Mouse (Mus musculus): ENCODE data around the gene Fpr1.
A peak's percentile ranks its signal among the peaks of the same experiment; 100 is the strongest.
"Not testable (repeated sequence)": the region's sequence is repeated elsewhere in the genome, so short reads cannot be mapped to it uniquely, and the experiment has no call there.

Fpr1 gene

DNA sequence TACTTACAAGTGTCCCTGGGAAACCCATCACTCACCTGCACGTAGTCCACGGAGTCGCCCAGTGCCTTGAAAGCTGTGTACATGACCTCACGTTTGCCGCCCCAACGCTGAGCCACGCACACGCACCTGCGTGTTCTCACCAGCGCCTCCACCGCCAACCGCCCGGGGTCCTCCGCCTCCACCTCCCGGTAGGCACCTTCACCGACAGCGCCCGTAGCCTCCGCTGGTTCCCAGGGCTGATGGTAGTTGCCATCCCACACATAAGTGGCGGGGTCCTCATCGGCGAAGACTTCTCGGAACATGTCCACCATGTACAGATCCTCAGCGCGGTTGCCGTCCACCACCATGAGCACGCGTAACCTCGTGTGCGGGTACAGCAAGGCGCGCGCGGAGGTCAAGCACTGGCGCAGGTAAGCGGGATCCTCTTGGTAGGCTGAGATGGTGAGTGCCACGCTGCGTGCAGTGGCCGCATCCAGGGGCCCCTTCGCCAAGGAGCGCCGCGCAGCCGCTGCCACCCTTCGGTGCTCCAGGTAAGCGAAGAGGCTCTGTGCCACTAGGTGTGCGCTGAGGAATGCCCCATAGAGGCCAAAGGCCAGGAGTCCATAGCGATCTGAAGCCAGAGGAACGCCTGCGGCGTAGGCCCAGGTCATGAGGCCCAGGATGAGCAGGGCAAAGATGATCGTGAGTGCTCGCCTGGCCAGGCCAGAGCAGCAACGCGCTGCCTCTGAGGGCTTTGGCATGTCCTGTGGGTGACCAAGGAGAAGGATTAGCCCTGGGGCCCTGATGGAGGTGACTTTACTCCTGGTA lies 33.6 kb downstream of the Fpr1 start:
- no peak for DNase-seq (ENCODE audit: low read depth)

DNA sequence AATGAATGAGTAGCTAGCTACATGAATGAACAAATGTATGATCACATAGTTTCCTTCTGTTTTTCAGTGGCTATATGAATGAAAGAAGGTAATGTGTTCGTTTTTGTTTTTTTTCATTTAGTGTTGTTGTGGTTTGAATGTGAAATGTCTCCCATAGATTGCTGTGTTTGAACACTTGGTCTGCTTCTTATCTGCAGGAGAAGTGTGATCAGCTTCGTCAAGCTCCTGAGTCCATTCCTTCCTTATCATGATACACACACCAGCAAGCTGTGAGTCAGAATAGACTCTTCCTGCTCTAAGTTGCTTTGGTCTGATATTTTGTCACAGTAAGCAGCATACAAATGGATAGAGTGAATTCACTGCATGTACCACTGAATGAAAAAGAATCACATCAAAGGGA lies 34.8 kb downstream of the Fpr1 start:
- no peak for DNase-seq (ENCODE audit: low read depth)

DNA sequence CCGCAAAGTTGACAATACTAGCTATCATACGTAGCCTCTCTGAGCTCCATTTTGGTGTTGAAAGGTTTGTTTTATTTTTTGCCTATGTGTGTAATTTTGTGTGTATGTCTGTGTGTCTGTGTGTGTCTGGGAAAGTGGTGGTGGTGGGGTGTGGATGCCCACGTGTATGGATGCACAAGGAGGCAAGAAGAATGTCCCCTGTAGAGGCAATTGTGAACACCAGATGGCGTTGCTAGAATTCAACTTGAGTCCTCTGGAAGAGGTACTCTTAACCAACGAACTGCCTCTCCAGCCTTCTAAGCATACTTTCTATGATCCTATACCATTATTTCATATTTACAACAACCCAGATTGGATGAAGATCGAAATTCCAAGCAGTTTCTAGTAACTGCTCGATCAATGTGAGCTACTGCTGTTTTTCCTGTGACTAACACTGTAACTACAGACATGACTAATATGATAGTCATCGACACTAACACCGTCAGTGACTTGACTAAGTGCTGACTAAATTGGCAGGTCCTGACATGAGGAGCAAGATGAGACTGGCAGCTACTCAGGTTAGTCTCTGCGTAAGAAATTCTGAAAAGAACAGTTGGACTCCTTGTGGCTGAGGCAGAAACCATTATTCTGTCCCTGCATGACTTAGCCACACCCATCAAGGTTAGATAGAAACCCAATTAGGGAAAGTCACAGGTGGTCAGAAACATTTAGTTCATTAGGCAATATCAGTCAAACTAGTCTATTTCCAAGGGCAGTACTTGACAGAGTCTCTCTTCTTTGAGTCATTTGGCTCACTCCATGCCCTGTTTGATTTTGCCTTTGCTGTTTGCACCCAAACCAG lies 38.3 kb downstream of the Fpr1 start:
- no peak for DNase-seq (ENCODE audit: low read depth)

DNA sequence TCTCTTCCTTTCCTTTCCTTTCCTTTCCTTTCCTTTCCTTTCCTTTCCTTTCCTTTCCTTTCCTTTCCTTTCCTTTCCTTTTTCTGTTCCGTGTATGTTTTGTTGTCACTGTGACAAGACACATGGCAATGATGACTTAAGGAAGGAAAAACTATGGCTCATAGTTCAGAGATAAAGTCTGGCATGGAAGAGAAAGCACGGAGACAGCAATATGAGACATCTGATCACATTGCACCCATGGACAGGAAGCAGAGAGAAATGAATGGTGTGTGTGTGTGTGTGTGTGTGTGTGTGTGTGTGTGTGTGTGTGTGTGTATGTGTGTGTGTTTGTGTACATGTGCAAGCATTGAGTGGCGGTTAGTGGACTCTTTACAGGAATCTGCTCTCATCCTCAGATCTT lies 39.1 kb downstream of the Fpr1 start:
- DNase-seq (ENCODE audit: low read depth): not testable (repeated sequence)

DNA sequence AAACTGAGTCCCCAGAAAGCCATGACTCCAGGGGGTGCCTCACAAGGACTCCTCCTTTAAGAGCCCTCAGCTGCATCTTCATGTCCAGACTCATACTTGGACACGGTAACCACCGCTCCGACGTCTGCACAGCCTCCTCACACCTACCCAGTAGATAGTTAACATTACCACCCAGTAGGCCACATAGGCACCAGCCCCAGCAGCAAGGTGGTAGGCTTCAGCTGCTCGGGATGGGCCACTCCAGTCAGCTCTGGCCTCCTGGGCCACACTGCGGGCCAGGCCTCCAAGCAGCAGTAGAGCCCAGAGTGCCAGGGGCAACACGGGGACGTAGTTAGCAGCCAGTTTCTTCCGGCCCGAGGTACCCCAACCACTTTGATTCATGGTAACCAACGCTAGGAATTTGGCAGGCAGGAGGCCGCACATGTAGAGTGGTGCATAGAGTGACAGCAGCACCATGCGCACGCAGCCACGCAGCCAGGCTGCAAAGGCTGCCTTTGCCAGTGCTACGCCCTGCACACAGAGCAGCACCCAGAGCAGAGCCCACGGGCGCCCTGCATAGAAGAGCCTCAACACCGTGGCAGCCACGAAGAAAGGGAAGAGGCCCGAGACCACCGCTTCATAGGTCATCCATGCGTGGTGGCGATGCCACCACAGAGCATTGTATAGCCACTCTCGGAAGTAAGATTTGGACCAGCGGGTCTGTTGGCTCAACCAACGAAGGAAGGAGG lies 40.0 kb downstream of the Fpr1 start:
- DNase-seq (ENCODE audit: low read depth): no peak

DNA sequence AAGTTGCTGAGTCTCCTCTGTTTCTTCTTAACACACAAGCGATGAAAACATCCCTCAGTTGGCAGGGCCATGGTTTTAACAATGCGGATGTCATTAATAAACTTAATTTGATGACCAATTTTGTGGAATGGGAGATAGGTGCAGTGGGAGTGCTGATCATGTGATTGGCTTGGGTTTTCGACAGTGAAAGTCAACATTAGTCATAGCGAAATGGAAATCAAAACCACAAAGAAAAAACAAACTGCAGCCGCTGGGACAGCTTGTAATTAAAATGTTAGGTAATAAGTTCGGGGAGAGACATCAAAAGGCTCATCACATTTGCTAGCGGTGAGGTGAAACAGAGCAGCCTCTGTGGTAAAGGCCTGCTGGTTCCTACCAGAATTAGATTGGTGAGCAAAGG lies 42.9 kb downstream of the Fpr1 start:
- no peak for DNase-seq (ENCODE audit: low read depth)

DNA sequence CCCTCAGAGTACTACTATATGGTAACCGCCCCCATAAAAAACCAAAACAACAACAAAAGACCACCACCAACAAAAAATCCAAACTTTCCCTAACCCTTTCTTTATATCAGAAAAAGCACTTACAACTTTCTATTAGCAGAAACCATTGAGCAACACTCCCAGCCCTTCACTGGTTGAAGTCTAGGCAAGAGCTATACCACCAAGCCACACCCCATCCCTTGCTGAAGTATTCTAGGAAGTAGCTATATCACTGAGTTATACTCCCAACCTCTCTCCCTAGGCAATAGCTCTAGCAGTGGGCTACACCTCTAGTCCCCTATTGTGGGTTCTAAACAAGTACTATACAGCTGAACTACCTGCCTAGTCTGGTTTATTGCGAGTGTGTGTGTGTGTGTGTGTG lies 44.5 kb downstream of the Fpr1 start:
- no peak for DNase-seq (ENCODE audit: low read depth)

DNA sequence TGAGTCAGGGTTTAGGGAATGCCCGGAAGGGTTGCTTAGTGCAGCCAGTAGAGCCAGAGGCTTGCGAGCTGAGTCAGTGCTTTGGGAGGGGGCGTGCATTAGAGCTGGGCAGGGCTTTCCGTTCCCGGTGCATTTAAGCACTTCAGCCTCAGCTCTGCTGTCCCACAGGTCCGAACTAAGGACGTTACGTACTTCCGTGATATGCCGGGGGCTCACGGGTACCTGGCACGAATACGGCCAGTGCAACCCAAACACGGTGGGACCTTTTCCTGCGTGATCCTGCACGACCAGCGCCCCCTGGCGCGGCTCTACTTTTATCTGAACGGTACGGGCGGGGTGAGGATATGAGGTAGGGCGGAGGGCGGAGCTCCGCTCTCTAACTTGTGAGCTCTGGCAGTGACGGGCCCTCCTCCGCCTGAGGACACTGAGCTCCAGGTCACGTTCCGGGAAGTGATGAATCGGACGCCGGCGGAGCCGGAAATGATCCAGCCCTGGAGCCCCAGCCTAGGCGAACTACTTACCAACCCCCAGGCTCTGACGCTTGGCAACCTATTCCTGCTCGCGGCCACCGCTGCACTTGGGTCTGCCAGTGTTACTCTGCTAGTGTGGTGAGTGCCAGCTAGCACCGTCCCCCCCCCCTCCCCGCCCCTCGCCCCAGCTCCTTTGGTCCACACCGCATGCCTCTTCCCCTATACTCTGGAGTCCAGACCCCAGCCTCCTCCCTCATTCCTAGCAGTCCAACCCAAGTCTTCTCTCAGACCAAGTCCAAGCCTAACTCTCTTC lies 45.6 kb downstream of the Fpr1 start:
- peak; percentile 96 for DNase-seq (ENCODE audit: low read depth)

DNA sequence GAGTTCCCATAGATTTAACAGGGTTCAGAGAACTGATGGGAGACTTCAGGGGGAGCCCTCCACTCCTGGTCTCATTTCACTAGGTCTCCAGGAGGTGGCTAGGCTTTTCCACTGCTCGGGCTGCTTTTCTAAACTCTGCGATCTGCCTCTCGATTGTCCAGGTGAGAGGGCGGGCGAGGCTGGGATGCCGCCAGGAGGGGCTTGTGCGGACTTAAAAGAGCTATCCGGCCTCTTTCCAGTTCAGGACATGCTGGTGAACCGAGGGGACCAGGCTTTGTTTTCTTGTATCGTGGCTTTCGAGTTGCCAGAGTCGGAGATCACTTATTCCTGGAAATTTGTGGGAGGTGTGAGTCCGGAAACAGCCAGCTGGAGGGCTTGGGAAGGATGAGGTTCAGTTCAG lies 46.3 kb downstream of the Fpr1 start:
- peak; percentile 10 for DNase-seq (ENCODE audit: low read depth)

DNA sequence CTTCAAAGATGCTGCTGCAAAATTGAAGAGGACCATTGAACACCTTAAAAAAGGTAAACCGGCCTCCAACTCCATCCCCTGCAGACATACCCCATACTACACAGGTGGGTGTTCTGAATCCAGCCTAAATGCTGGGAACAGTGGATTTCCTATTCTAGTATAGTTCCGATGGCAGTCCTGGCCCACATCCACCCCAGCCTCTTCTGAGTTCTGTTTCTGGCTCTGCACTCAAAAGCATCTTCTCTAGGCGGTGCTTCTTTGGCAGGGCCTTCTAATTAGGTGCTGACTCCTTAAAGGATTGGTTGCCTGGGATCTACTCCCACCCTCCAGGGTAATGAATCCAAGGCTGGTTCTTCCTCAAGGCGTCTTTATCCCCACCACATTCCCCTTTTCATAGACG lies 47.6 kb downstream of the Fpr1 start:
- DNase-seq (ENCODE audit: low read depth): no peak

DNA sequence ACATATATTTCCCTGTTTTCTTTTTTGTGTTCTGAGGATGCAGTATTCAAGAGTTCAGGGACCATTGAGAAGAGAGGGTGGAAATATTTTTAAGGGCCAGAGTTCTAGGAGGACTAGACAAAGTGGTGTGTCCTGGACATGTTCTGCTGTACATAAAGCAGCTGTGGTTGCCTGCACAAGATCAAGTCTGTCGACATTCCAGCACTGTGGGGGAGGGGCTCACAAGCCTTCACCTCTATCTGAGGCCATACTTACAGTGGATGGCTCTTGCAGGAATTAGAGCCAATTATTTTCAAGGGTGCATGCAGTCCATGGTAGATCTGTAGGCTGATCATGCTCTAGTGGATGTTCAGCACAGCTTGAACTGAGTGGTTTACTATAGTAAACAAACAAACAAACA lies 48.8 kb downstream of the Fpr1 start:
- DNase-seq (ENCODE audit: low read depth): no peak

DNA sequence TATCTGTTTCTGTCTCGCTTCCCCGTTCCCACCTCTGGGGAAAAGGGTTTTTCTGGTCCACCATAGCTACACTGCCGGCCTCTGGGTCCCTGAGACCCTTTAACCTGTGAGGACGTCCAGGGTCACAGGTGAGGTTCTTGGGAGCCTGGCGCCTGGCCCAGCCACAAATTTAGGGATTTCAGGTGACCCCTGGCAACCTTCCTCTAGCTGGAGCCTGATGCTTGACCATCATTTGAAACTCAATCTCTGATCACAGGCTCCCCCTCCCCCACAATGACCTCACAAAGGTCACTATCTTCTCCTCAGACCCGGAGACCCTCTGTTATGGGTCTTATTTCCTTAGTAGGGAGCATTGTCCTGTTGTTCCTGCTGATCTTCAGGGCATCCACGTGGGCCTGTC lies 53.0 kb downstream of the Fpr1 start:
- DNase-seq (ENCODE audit: low read depth): no peak

DNA sequence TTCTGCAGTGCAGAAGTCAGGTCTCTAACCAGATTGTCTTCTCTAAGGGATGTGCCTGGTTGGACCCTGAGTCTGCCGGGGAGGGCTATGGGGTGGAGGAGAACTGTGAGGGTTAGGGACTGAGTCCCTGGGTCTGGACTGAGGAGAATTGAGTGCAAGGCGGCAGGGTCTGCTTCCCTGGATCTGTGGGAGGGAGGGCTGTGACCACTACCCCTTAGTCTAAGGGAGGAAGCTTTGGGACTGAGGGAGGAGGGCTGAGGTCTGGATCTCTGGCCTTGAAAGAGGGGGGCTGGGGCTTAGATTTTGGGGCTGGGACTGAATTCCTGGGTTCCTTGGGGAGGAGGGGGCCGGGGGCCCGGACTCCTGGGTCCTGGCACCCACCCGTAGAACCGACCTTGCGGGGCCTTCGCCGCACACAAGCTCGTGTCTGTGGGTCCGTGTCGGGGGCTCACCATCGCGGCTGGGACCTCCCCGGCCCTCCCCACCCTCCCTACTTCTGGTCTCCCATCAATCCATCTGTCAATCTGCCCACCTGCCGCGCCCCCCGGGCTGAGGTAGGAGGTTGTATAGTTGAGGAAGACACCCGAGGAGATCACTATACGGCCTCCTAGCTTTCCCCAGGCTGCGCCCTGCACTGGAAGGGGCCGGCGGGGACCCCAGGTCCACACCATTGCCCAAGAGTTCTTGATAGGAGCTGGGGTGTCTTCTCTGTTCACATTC lies 53.8 kb downstream of the Fpr1 start:
- no peak for DNase-seq (ENCODE audit: low read depth)

DNA sequence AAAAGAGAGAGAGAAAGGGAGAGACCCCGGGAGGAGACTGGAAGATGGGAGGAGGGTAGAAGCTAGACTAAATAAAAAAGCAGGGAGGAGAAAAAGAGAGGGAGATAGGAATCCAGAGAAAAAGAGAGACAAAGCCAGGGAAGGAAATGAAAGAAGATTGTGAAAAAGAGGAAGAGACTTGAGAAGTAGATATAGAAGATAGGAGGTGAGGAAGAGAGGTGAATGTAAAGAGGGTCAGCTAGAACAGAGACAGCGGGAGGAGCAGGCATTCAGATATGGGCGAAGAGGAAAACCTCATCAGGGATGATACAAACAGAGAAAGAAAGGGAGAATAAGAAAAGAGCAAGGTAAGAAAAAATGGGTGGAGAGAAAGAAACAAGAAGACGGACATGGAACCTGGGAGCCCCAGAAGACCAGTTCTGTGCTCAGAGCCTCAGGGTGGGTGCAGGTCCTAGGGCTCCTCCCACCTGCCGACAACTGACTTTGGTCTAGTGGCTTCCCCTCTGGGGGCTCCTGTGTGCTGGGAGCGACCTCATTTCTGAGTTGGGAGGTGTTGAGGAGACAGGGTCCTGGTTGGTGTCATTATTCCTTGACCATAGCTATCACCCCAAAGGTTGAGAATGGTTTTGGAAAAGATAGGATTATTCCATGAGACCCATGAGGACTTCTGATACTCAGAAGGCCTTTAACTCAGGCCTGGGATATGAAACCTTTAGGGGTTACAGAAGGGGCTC lies 54.5 kb downstream of the Fpr1 start:
- DNase-seq (ENCODE audit: low read depth): no peak

DNA sequence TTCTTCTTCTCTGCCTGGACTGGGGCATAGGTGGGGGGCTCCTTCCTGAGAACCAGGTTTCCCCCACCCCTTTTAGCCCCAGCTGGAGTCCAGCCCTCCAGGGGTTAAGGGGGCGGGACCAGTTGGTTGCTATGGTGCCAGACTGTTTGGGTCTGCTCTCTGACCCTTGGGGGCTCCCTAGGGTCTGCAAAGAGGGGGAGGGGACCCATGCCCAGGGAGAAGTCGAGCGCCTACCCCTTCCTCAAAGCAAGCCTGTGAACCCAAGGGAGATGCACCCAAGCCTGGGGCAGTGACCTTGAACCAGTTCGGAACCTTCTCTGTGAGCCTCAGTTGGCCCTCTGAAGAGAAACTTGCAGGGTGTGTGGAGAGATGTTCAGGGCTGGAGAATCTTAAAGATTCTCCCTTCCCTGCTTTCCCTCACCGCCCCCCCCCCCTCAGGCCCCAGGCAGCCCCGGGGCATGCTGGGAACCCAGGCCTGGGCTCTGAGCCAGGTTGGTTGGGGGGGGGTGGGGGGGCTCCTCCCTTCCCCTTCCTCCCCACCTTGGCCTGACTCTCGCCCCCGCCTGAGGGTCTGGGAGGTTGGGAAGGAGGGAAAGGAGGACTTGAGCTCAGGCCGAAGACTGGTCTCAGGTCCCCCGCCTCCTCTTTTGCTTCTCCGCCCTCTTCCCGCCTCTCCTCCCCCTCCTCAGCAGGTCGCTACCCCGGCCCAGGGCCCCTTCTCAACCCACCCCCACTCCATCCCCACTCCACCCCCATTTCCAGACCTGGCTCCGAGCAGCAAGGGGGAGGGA lies 55.4 kb downstream of the Fpr1 start:
- DNase-seq (ENCODE audit: low read depth): peak; percentile 24

DNA sequence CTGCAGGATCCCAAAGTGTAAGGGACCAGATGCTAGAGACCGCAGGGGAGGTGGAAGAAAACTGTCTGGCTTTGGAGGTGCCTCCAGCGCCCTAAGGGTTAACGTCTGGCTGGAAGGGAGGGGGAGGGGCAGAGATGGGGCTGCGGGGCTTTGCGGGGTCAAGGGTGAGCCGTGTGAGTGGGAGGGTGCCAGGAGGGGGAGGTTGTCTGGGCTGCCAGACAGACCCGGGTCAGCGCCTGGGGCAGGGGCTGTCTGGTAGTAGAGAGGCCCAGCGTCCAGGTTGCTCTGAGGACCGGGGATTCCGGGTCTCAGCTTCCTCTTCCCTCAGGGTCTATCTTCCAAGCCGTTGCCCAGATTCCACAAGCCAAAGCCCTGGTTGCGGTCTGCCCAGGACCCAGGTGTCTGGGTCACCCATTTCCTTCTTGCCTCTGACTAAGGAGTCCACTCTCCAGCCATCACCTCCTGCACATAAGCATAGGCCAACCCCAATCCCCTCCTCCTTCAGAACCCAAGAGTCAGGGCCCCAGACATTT lies 56.0 kb downstream of the Fpr1 start:
- peak; percentile 20 for DNase-seq (ENCODE audit: low read depth)

DNA sequence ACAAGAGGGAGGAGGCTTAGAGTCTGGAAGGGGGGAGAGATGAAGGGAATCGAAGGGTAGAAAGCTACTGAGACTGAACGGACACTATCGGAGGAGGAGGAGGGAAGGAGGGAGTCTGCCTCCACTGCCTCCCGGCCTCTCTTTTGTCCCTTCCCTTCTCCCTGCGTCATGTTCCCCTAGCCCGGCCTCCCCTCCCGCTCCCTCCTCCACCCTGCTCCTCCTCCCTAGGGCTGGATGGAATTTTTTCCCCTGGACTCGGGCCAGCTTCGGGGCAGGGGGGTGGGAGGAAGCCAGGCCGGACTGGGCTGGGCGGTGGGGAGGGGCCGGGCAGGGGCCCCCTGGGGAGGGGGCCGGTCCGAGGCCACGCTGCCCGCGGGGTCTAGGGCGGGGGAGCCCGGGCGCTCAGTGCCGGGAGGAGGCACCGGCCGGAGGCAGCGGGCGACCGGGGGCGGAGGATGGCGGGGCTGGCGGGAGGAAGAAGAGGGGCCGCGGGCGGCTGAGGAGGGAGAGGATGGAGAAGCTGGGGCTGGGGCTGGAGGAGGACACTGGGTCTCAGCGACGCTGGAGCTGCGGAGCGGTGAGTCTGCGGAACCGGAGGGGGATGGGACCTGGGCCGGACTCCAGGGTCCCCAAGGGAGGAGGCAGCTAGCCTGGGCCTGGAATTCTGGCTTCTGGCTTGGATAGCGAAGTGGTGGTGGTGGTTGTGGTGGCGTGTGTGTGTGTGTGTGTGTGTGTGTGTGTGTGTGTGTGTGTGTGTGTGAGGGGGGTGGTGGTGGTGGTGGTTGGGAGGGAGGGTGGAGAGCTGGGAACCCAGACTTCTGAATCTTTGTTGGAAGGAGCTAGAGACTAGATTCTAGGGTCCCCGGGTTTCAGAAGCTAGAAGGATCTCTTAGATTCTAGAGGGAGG lies 56.7 kb downstream of the Fpr1 start, which contains the start of gene Spaca6:
TSS of gene Spaca6 (plus strand) at position 408 of the 907 bp plus-strand sequence.
- DNase-seq (ENCODE audit: low read depth): peak; percentile 35
